Mouse (Mus musculus) right cerebral cortex, postnatal 10 days (tissue): Measurements from ENCODE around the gene Edem3.

Source experiments
- DNase-seq, 2 experiments: peaks; one replicate each; pipeline ENCODE4 v3.0.0; 2021; ENCODE audit warnings: low spot score in 2 of 2

Edem3 gene

DNA sequence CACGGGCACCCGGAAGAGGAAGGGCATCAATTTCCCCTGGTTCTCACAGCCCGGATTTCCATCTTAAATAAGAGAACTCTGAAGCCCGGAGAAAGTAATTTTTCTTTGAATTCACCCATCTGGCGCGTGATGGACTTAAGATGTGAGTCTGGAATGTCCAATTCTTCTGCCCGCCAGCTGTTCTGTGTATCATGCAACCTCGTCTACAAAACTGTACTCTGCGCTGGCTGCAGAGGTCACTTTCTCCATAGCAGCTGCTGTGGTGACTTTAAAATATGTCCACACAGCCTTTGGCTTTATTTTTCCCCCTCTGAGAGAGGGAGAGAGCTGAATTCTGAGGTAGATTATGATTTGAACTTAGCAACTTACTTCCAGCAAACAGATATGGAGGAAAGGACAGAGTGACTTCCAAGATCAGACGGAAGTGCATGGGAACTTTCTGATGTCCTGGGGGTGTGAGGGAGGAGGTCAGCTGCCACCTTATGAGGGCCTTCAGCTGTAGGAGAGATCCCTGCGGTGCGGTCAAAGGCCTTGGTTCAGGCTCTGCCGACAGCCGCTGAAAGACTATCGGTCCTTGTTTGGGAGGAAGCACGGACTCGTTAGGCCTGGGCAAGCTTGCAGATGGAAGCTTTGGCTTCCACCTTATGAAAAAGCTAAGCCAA is 108.1 kb downstream of the Edem3 start:
- no peak for DNase-seq

DNA sequence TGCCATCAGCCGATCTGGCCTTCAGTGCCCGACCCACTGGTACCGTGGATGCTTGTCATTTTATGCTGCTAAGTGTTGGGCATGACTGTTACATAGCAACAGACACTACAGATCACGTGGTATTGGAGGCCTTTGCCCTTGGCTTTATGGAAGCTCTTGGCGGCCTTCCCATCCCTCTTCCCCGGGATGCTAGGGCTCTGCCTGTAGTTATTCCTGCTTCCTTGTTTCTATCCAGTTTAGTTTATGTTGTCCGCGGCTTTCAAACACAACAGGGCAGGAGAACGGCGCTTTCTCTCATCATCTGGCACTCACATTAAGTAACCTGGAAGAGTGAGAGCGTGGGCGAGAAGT is 108.6 kb downstream of the Edem3 start:
- DNase-seq = no peak

DNA sequence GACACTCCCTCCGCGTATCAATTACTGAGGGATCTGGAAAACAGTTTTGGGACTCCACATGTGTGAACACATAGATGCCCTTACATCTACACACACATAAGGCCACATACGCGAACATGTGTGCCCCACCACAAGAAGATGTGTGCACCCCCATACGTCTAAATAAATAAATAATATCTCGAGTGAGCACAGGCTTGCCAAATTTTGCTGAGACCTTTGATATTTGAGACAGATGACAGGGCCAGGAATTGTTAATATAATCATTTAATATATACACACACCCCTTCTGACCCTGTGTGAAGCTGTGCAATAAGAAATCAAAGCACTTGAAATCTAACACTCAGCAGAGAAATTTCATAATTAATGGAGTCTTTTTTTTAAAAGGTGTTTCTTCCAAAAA is 109.2 kb downstream of the Edem3 start:
- DNase-seq = no peak
